Comparison of ENCODE assay signal across 17 mouse cellular contexts in genomic region chr2:130327057-130327456, GRCm38 (mm10). TPM values are rescaled to one million over a fixed set of nuclear protein-coding genes. Genes with fewer than 3 reads are reported as not detected.
"Had no signal": no experiment of that assay in that cellular context is flagged by ENCODE, and none has a peak within 500 bp of the region (broad histone marks: within the 10 kb centered on the region; RNA-seq: fewer than 3 reads in every experiment).

No protein-coding gene starts in this region.

- DNase-seq: kidney, adult 18-20 months; kidney, postnatal 14 days; left cerebral cortex, postnatal 4 days; lung, embryonic 14.5 days; lung, postnatal 10 days; lung, postnatal 4 days; retina, postnatal 1 day; right cerebral cortex, postnatal 4 days; spleen, adult 18-20 months; thymus, adult 2 months; thymus, postnatal 25 days had no signal

- ATAC-seq: midbrain, embryonic 15.5 days had no signal

- H3K4me1 ChIP-seq: limb, embryonic 13.5 days; liver, embryonic 15.5 days; midbrain, embryonic 10.5 days; midbrain, embryonic 15.5 days; neural tube, embryonic 13.5 days had no signal

- H3K27me3 ChIP-seq: limb, embryonic 13.5 days; liver, embryonic 15.5 days; midbrain, embryonic 15.5 days; neural tube, embryonic 13.5 days had no signal

- H3K27ac ChIP-seq: limb, embryonic 13.5 days; liver, embryonic 15.5 days; midbrain, embryonic 10.5 days; midbrain, embryonic 15.5 days; neural tube, embryonic 13.5 days had no signal

- H3K4me3 ChIP-seq: limb, embryonic 13.5 days; liver, embryonic 15.5 days; midbrain, embryonic 10.5 days; midbrain, embryonic 15.5 days; neural tube, embryonic 13.5 days had no signal

- H3K4me2 ChIP-seq: limb, embryonic 13.5 days; liver, embryonic 15.5 days; lung, embryonic 14.5 days; midbrain, embryonic 15.5 days; neural tube, embryonic 13.5 days had no signal

- H3K36me3 ChIP-seq: limb, embryonic 13.5 days; liver, embryonic 15.5 days; midbrain, embryonic 10.5 days; midbrain, embryonic 15.5 days; neural tube, embryonic 13.5 days had no signal

- H3K9ac ChIP-seq: limb, embryonic 13.5 days; liver, embryonic 15.5 days; lung, embryonic 14.5 days; midbrain, embryonic 15.5 days; neural tube, embryonic 13.5 days had no signal

- H3K9me3 ChIP-seq: limb, embryonic 13.5 days; liver, embryonic 15.5 days; midbrain, embryonic 10.5 days; midbrain, embryonic 15.5 days; neural tube, embryonic 13.5 days had no signal

RNA-seq across cellular contexts. Expression of gene Ebf4, which starts 32.1 kb away (rescaled TPM):
- total RNA-seq: megakaryocyte, adult 5-6 weeks had no signal
